Mouse (Mus musculus) cerebral cortex, adult 2 months (tissue): ENCODE measurements around the gene Tff3.

ENCODE experiments used
- WGBS: fragments of 180-500 bp; shearing (Covaris S2); methylation state at CpG from one replicate; pipeline ENCODE4 v1.1.7; 2018; 5-methylcytosine and 5-hydroxymethylcytosine counted together

Gene Tff3

GRCm38 (mm10) chr17:31077561-31077960, 51.9 kb downstream of the Tff3 start:
- WGBS: 88% methylated on average over 5 of the region's 5 CpGs

GRCm38 (mm10) chr17:31075471-31075870, 54.0 kb downstream of the Tff3 start:
- 68% methylated on average over 5 of the region's 5 CpGs for WGBS
